Mouse (Mus musculus) CH12F3 (cell line): ENCODE measurements around the gene Rap1gds1.

Source experiments
- in situ Hi-C: fragments of 300-500 bp; cut with MboI; formaldehyde crosslinking; loops from 2 replicates; pipeline ENCODE4 v1.14.3; 2020; ENCODE audit warnings: low sequenced_read_pairs

Rap1gds1 gene

GRCm38 (mm10) chr3:139062088-139062487 is 12.9 kb downstream of the Rap1gds1 start:
- in situ Hi-C loops, result no loop called here

GRCm38 (mm10) chr3:139048701-139049622 is 26.0 kb downstream of the Rap1gds1 start:
- in situ Hi-C loops, result no loop called here

GRCm38 (mm10) chr3:139042433-139042854 is 32.6 kb downstream of the Rap1gds1 start:
- in situ Hi-C loops, result no loop called here

- in situ Hi-C loops, result no loop called here
Measured at GRCm38 (mm10) chr3:139041921-139042320, 33.1 kb downstream of the Rap1gds1 start.

GRCm38 (mm10) chr3:139037030-139037429 is 38.0 kb downstream of the Rap1gds1 start:
- in situ Hi-C loops, result no loop called here

- in situ Hi-C loops, result no loop called here
Measured at GRCm38 (mm10) chr3:139033179-139033578, 41.8 kb downstream of the Rap1gds1 start.

- in situ Hi-C loops, result no loop called here
Measured at GRCm38 (mm10) chr3:139030644-139031227, 44.3 kb downstream of the Rap1gds1 start.

GRCm38 (mm10) chr3:139025077-139025476 is 49.9 kb downstream of the Rap1gds1 start:
- in situ Hi-C loops, result no loop called here

GRCm38 (mm10) chr3:139023585-139023984 is 51.4 kb downstream of the Rap1gds1 start:
- in situ Hi-C loops, result no loop called here

GRCm38 (mm10) chr3:139012352-139012751 is 62.6 kb downstream of the Rap1gds1 start:
- in situ Hi-C loops, result no loop called here

- in situ Hi-C loops, result no loop called here
Measured at GRCm38 (mm10) chr3:139005669-139006068, 69.3 kb downstream of the Rap1gds1 start.

- in situ Hi-C loops, result no loop called here
Measured at GRCm38 (mm10) chr3:139002774-139003173, 72.2 kb downstream of the Rap1gds1 start.

GRCm38 (mm10) chr3:139000071-139000867 is 74.7 kb downstream of the Rap1gds1 start:
- in situ Hi-C loops, result no loop called here

- in situ Hi-C loops, result no loop called here
Measured at GRCm38 (mm10) chr3:138993473-138993872, 81.5 kb downstream of the Rap1gds1 start.

GRCm38 (mm10) chr3:138991367-138991766 is 83.6 kb downstream of the Rap1gds1 start:
- in situ Hi-C loops, result no loop called here

- in situ Hi-C loops, result no loop called here
Measured at GRCm38 (mm10) chr3:138989141-138989540, 85.9 kb downstream of the Rap1gds1 start.

- in situ Hi-C loops, result no loop called here
Measured at GRCm38 (mm10) chr3:138988004-138988403, 87.0 kb downstream of the Rap1gds1 start.

- in situ Hi-C loops, result no loop called here
Measured at GRCm38 (mm10) chr3:138982249-138982648, 92.8 kb downstream of the Rap1gds1 start.

- in situ Hi-C loops, result no loop called here
Measured at GRCm38 (mm10) chr3:138977413-138977812, 97.6 kb downstream of the Rap1gds1 start.

- in situ Hi-C loops, result no loop called here
Measured at GRCm38 (mm10) chr3:138967627-138968026, 107.4 kb downstream of the Rap1gds1 start.

- in situ Hi-C loops, result no loop called here
Measured at GRCm38 (mm10) chr3:138958527-138958926, 116.5 kb downstream of the Rap1gds1 start.
